Mouse (Mus musculus): ENCODE measurements around the gene Mblac2.

Mblac2 gene

GRCm38 (mm10) chr13:81736606-81737005 lies 25.5 kb downstream of the Mblac2 start:
- no peak for DNase-seq (ENCODE audit: low spot score)

DNA sequence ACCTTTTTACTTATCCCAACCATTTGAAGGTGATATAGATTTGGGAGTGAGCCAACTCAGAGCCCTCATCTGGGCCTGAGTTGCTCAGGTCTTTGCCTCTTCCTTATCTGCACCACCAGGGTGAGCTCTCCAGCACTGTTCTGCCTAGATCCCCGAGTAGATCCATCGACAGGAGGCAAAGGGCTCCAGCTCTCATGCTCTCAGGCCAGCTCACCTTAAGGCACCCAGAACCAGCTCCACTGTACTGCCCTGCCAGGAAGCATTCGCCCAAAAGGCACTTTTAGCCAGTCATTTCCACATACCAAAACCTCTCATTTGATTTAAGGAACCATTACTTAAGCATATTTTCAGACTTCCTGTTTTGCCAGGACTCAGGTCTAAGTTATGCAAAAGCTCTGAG lies 29.8 kb downstream of the Mblac2 start:
- DNase-seq (ENCODE audit: low spot score), result no peak

GRCm38 (mm10) chr13:81743391-81744091 lies 32.4 kb downstream of the Mblac2 start:
- DNase-seq (ENCODE audit: low spot score), result no peak

- no peak for DNase-seq (ENCODE audit: low spot score)
These were observed 32.9 kb downstream of the Mblac2 start for GRCm38 (mm10) chr13:81744092-81744396.

GRCm38 (mm10) chr13:81754878-81755277 lies 43.7 kb downstream of the Mblac2 start:
- no peak for DNase-seq (ENCODE audit: low spot score)

- DNase-seq (ENCODE audit: low spot score), result no peak
These were observed 44.2 kb downstream of the Mblac2 start for GRCm38 (mm10) chr13:81755324-81755723.

GRCm38 (mm10) chr13:81757058-81757660 lies 46.0 kb downstream of the Mblac2 start:
- DNase-seq (ENCODE audit: low spot score), result no peak

GRCm38 (mm10) chr13:81760379-81760778 lies 49.2 kb downstream of the Mblac2 start:
- DNase-seq (ENCODE audit: low spot score), result no peak

DNA sequence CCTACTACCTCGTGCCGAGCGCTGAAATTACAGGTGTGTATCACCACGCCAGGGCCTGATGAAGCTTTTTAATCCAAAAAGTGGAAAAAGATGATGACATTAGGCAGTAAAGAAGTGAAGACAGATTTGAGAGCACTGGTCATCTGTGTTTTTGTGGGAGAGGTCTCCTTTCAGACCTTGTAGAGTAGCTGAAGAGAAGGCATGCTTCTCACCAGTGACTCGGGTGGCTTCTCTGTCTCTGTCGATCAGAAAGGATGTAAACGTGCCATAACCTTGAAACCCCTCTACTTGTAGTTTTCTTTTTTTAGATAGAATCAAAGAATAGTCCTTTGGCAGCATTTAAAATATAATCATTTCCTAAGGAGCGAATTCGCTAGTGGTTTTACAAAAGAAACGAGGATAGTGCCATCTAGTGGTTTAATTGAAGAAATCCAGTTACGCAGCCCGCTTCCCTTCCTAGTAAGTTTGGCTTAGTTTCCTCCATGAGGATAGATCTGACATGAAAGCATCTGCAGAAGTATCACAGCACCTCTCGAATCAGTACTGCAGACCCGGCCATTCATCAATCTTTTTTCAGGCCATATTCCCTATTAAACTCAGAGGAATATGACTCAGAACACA lies 50.5 kb downstream of the Mblac2 start:
- DNase-seq (ENCODE audit: low spot score), result no peak

- no peak for DNase-seq (ENCODE audit: low spot score)
These were observed 53.0 kb downstream of the Mblac2 start for GRCm38 (mm10) chr13:81764173-81764572.

DNA sequence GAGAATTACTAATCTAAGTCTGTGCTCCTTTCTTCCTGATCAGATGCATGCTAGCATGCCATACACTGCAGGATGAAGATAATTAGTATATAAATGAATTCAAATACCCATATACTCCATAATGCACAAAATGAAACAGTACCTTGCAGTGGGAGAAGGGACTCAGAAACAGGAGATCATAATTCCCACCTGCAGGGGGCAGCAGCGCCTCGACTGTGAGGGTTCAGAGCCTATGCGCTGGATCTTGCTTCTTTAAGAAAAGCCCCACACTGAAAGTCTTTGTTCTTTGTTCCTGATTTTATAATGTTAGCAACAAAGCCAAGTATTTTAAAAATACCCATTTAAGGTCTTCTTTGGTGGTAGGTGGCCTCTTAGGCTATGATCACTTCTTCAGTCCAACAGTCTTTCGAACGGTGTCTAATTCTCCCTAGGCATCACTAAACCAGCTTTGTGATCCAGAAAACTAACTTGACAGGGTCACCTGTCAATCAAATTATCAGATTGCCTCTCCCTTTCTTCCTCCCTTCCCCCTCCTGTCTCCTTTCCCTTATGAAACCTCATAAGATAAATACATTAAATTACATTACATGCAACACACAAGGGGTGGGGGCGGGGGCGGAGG lies 56.0 kb downstream of the Mblac2 start:
- peak; percentile 35 for DNase-seq (ENCODE audit: low spot score)

- no peak for DNase-seq (ENCODE audit: low spot score)
These were observed 65.1 kb downstream of the Mblac2 start for GRCm38 (mm10) chr13:81776217-81776616.

GRCm38 (mm10) chr13:81782475-81782874 lies 71.3 kb downstream of the Mblac2 start:
- no peak for DNase-seq (ENCODE audit: low spot score)

- DNase-seq (ENCODE audit: low spot score), result peak; percentile 91
These were observed 71.8 kb downstream of the Mblac2 start, which contains the start of gene Cetn3 for GRCm38 (mm10) chr13:81782971-81783404. Gene Cetn3, plus strand, starts transcription at chr13:81783077.

- peak; percentile 97 for DNase-seq (ENCODE audit: low spot score)
These were observed 72.5 kb downstream of the Mblac2 start for GRCm38 (mm10) chr13:81783405-81784342.

- DNase-seq (ENCODE audit: low spot score), result no peak
These were observed 74.8 kb downstream of the Mblac2 start for GRCm38 (mm10) chr13:81785766-81786480.

GRCm38 (mm10) chr13:81790160-81790559 lies 79.0 kb downstream of the Mblac2 start:
- no peak for DNase-seq (ENCODE audit: low spot score)

DNA sequence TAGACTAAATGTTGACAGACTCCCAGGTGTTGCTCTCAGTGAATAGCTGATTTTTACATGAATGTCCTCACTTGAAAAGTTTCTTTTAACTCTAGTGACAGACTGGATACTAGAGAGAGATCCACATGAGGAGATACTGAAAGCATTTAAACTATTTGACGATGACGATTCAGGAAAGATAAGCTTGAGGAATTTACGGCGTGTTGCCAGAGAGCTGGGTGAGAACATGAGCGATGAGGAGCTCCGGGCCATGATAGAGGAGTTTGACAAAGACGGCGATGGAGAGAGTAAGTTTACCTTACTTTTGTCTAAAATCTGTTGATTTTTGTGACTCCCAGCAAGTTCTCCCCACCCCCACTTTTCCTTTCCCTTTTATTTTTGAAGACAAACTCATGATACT lies 80.7 kb downstream of the Mblac2 start:
- no peak for DNase-seq (ENCODE audit: low spot score)

- DNase-seq (ENCODE audit: low spot score), result no peak
These were observed 82.7 kb downstream of the Mblac2 start for GRCm38 (mm10) chr13:81793850-81794249.

GRCm38 (mm10) chr13:81801121-81801520 lies 90.0 kb downstream of the Mblac2 start:
- no peak for DNase-seq (ENCODE audit: low spot score)
